Mouse (Mus musculus): Measurements from ENCODE around the gene Hist1h3c.
"Not testable (repeated sequence)": the region's sequence is repeated elsewhere in the genome, so short reads cannot be mapped to it uniquely, and the experiment has no call there.

Gene Hist1h3c

GRCm38 (mm10) chr13:23705751-23706356, 39.5 kb downstream of the Hist1h3c start:
- DNase-seq (ENCODE audit: low read depth, low spot score), result no peak

DNA sequence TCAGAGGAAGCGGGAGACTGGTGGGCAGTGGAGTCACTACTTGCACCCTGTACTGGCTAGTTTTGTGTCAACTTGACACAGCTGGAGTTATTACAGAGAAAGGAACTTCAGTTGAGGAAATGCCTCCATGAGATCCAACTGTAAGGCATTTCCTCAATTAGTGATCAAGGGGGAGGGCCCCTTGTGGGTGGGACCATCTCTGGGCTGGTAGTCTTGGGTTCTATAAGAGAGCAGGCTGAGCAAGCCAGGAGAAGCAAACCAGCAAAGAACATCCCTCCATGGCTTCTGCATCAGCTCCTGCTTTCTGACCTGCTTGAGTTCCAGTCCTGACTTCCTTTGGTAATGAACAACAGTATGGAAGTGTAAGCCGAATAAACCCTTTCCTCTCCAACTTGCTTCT, 42.6 kb downstream of the Hist1h3c start:
- not testable (repeated sequence) for DNase-seq (ENCODE audit: low read depth, low spot score)

DNA sequence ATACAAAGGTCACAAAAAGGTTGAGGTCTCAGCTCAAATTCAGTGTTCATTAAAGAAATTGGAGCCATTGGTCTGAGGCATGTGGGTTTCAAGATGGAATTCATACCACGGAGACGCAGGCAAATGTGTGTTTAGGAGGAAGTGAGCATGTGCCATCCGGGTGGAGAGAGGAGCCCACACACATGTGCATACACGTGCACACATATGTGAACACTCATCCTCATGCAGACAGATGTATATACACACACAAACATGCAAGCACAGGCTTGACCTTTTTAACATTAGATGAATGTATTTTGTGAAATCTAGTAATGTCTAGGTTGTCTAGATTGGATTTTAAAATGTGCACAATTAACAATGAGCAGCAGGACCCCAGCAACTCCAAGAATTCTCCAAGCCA, 43.2 kb downstream of the Hist1h3c start:
- no peak for DNase-seq (ENCODE audit: low read depth, low spot score)

DNA sequence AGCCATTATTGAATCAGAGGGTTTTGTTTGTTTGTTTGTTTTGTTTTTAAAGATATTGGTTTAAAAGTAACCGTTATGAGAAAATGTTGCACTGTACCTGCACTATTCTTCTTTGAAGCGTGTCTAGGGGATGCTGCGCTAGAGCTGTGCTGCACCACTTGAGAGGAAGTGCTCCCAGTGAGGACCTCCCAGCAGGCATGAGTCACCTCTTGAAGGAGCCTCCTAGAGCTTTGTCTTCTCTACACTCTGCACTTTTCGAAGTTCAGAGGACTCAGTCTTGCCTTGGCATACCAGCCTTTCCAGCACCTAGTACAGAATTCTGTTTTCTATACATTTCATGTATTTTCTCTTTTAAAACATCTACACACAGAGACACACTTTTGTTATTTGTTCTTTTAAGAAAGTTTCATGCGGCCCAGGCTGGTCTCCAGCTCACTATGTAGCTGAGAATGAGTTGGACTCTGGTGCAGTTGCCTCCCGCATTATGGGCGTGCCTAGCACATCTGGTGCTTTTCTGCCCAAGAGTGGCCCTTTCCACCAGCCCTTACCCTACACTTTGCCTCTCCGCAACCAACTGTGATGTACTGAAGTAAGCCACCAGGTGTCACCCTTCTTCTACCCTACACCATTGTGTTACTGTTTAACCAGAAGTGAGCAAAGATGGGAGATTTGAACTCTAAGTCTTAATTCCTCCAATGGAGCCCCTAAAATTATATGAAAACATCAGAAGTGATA, 44.4 kb downstream of the Hist1h3c start:
- DNase-seq (ENCODE audit: low read depth, low spot score), result peak; percentile 63

GRCm38 (mm10) chr13:23699767-23700166, 45.6 kb downstream of the Hist1h3c start:
- DNase-seq (ENCODE audit: low read depth, low spot score), result no peak

- no peak for DNase-seq (ENCODE audit: low read depth, low spot score)
Observed at GRCm38 (mm10) chr13:23698996-23699395, 46.4 kb downstream of the Hist1h3c start.

DNA sequence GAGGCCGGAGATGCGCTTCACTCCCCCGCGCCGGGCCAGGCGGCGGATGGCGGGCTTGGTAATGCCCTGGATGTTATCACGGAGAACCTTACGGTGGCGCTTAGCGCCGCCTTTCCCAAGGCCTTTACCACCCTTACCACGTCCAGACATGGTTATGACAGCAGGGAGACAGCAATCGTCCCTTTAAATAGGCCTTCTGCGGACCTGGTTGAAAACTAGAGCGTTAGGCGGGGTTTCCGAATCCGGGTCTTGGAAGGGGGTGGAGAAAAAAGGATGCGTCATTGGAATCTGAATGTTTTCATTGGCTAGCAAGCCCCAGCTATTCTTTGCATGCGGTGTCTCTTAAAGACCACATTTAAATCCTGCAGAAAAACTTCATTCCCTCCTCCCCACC, 47.1 kb downstream of the Hist1h3c start, which contains the start of gene Hist1h4c:
TSS of gene Hist1h4c (minus strand) at position 155 of the 394 bp plus-strand sequence.
- DNase-seq (ENCODE audit: low read depth, low spot score), result peak; percentile 85

DNA sequence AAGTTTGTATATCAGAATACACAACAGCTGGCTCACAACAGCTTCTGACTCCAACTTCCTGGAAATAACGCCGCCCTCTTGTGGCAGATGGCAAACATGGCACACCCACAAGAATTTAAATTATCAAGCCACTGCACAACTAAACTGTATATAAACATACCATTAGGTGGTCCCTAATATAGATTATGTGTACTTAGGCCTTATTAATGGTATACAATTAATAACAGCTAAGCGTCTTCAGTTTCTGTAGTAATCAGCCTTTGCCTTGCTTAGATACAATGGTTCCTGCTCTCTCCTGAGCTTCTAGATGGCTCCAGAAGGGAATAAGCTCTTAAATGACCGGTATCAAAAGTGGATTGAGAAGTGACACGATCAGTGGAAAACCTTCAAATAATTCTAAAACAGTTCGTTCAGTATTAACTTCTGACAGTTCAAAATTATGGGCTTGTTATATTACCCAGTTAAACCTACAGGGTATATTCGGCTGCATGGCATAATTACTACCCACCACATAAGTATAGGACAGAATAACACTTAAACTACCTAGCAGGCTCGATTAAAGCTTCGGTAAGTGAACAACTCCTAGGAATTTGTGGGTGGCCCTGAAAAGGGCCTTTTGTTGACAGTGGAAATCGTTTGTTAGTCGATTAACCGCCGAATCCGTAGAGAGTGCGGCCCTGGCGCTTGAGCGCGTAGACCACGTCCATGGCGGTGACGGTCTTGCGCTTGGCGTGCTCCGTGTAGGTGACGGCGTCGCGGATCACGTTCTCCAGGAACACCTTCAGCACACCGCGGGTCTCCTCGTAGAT, 47.7 kb downstream of the Hist1h3c start:
- DNase-seq (ENCODE audit: low read depth, low spot score), result peak; percentile 40

DNA sequence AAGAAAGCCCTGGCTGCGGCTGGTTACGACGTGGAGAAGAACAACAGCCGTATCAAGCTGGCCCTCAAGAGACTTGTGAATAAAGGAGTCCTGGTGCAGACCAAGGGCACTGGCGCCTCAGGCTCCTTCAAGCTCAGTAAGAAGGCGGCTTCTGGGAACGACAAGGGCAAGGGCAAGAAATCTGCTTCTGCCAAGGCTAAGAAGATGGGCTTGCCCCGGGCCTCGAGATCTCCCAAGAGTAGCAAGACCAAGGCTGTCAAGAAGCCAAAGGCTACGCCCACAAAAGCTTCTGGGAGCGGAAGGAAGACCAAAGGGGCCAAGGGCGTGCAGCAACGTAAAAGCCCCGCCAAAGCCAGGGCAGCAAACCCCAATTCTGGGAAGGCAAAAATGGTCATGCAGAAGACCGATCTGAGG, 49.3 kb downstream of the Hist1h3c start:
- no peak for DNase-seq (ENCODE audit: low read depth, low spot score)

- no peak for DNase-seq (ENCODE audit: low read depth, low spot score)
Observed at GRCm38 (mm10) chr13:23695514-23695913, 49.9 kb downstream of the Hist1h3c start, which contains the start of gene Hist1h1t. Gene Hist1h1t, plus strand, starts transcription at chr13:23695814.

Measured in WW6 (cell line).